Mouse (Mus musculus) E14TG2a.4 (cell line): Measurements from ENCODE around the gene Celsr3.
A peak's percentile ranks its signal among the peaks of the same experiment; 100 is the strongest.

ENCODE experiments used
- H3K27me3 ChIP-seq: 2 replicates; pipeline ENCODE4 v1.6.1; 2014; ENCODE audit warnings: low read length, control low read depth; ENCODE audit not compliant: insufficient read depth
- H3K36me3 ChIP-seq: 2 replicates; pipeline ENCODE4 v1.6.1; 2014; ENCODE audit warnings: low read length, control low read depth; ENCODE audit not compliant: insufficient read depth
- H3K4me1 ChIP-seq: replicated peaks from 2 replicates; pipeline ENCODE4 v1.6.1; 2014; ENCODE audit warnings: low read depth, low read length, control low read depth
- H3K4me3 ChIP-seq: replicated peaks from 2 replicates; pipeline ENCODE4 v1.5.1; 2014; ENCODE audit warnings: mild to moderate bottlenecking, low read length
- H3K9me3 ChIP-seq: 2 replicates; pipeline ENCODE4 v1.6.1; 2014; ENCODE audit warnings: low read length, control low read depth
- CTCF ChIP-seq: conservative IDR thresholded peaks from 2 replicates; pipeline ENCODE4 v1.5.1; 2014; ENCODE audit warnings: low read length
- NANOG ChIP-seq: IDR thresholded peaks from 2 replicates; pipeline ENCODE4 v1.6.1; 2014; ENCODE audit warnings: borderline replicate concordance, low read length, mixed read lengths
- POU5F1 ChIP-seq: IDR thresholded peaks from 2 replicates; pipeline ENCODE4 v1.6.1; 2014; ENCODE audit warnings: low read length, borderline replicate concordance

The Celsr3 gene

GRCm38 (mm10) chr9:108825820-108826699 lies at the start of gene Celsr3:
Gene Celsr3, plus strand, starts transcription at chr9:108826320.
- peaks cover 27% of the 10 kb centered on the region for H3K36me3 ChIP-seq
- peaks cover 42% of the 10 kb centered on the region for H3K4me1 ChIP-seq
- H3K9me3 ChIP-seq: no peaks in the 10 kb centered on the region
- no peak for TF ChIP-seq CTCF
- no peak for TF ChIP-seq POU5F1
- no peak for TF ChIP-seq NANOG
- peaks cover 60% of the 10 kb centered on the region for H3K27me3 ChIP-seq
- H3K4me3 ChIP-seq: peak within 1 kb of the TSS; percentile 80

DNA sequence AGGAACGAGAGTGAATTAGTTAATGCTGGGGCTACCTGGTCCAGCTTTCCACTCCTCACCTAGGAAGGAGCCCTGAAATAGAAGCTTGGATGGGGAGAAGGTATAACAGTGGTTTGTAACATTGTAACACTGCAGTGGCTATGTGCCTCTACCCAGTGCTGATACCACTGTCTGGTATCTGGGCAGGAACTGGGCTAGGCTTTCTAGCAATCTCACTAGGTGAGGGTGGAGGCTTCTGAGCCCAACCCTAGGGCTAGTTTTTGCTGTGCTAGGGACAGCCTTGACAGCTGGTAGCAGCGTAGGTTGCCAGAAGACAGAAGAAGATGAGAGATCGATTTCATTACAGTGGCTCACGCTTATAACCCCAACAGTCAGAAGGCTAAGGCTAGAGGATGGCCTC lies 49.5 kb upstream of the Celsr3 start:
- TF ChIP-seq NANOG (no peak), POU5F1 (no peak), CTCF (no peak)

DNA sequence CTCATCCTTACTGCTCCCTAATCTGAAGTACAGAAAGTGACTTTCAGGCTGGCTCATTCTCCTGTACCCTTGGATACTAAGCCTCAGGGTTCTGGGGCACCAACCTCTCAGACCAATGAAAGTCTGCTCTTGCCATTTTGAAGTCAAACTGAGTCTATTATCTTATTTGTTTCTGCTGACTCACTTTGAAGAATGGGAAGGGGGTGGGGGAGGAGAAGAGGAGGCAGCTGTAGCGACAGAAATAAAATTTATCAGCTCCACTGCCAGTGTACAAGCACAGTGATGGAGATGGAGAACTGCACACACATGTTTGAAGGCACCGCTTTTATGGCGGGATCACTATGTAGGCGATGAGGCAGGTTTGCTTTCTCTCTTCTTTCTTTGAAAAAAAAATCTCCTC lies 48.8 kb upstream of the Celsr3 start:
- H3K27me3 ChIP-seq: no peaks in the 10 kb centered on the region
- H3K4me1 ChIP-seq: peaks cover 28% of the 10 kb centered on the region
- no peaks in the 10 kb centered on the region for H3K9me3 ChIP-seq
- H3K4me3 ChIP-seq: no peak overlapping the region
- H3K36me3 ChIP-seq: no peaks in the 10 kb centered on the region
- no peak for TF ChIP-seq POU5F1
- TF ChIP-seq CTCF: no peak
- no peak for TF ChIP-seq NANOG

More for the DNA sequence above, 49.5 kb upstream of the Celsr3 start:
- Histone ChIP-seq H3K27me3 (0 out of 2 replicates have a peak, but pooled peaks cover 2% of the 10 kb centered on the region), H3K36me3 (no peaks in the 10 kb centered on the region), H3K4me1 (peaks cover 21% of the 10 kb centered on the region), H3K4me3 (no peak overlapping the region), H3K9me3 (no peaks in the 10 kb centered on the region)

DNA sequence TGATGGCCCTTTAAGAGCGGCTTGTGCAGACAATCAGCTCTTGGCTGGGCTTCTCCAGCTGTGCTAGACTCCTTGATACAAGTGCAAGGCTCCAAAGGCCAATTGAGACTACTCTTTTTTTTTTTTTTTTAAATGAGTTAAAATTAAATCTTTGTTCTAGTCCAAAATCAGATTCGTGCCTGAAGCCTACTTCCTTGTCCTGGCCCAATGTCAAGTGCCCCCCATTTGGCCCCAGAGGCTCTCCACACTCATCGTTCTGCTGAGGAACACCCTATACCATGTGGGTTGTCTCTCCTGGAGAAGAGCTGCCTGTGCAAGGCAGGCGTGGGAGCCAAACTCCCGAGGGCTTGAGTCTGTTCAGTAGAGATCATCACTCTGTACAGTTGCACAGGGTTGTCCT lies 45.2 kb upstream of the Celsr3 start:
- Histone ChIP-seq H3K36me3 (peaks cover 2% of the 10 kb centered on the region), H3K9me3 (no peaks in the 10 kb centered on the region), H3K27me3 (no peaks in the 10 kb centered on the region), H3K4me3 (no peak overlapping the region), H3K4me1 (peaks cover 55% of the 10 kb centered on the region)
- no peak for TF ChIP-seq NANOG
- TF ChIP-seq CTCF: no peak
- no peak for TF ChIP-seq POU5F1

DNA sequence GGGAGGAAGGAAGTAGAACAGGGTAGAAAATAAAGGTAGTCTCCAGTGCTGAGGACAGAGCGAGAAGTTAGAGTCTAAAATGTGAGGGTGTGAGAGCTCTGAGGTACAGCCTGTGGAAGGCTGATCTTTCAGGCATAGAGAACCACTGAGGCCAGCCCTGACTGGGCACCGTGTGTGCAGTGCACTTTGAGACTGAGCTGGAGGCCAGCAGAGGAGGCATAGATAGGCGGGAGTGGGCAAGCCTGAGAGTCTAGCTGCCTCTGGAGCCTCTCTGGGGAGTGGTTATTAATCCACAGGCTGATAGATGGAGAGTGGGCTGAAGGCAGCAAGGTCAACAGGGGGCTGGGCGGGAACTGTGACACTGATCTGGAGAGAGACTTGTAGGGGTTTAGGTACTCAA lies 44.2 kb upstream of the Celsr3 start:
- Histone ChIP-seq H3K4me1 (peaks cover 52% of the 10 kb centered on the region), H3K9me3 (no peaks in the 10 kb centered on the region), H3K4me3 (no peak overlapping the region), H3K27me3 (no peaks in the 10 kb centered on the region), H3K36me3 (peaks cover 9% of the 10 kb centered on the region)
- TF ChIP-seq POU5F1: no peak

- H3K4me3 ChIP-seq: peak overlapping the region; percentile 89
Observed at GRCm38 (mm10) chr9:108782836-108783547, 43.1 kb upstream of the Celsr3 start.

DNA sequence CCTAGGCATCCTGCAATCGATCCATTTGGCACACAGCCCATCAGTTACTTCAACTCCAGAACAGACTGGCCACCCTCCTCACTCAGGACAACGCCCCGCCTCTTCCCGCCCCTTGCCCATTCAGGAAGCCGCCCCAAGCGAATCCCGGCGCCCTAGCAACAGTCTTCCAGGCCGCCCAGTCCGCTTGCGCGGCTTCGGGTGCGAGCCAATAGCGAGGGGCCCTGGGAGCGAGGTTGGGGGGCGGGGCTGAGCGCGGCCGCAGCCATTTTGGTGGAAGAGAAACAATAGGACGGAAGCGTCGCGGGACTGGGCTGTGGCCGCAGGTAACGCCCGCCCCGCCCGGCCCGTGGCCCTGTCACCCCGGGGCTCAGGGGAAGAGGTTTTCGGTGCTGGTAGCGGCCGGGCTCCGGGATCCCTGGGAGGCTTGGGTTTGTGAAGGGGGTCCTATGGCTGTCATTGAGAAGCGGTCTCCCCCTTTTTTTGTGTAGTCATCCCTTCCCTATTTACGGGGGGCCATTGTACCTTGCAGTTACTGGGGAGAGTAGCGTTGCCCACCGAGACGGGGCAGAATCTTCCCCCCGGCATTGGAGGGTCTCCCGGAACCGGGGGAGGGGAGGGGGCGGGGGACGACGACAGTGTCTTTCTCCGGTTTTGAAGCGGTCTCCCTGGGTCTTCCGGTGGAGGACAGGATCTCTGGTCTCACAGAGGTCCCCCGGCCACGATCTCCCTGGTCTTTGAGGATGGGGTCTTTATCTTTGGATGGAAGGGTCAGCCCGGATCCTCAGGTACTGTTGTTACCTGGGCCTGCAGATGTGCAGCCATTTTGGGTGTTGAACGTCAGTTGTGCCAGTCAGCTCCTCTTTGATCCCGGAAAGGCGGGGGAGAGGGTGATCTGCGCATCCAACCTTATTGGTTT lies 42.3 kb upstream of the Celsr3 start, which contains the start of gene Ip6k2:
TSS of gene Ip6k2 (plus strand) at position 249 of the 916 bp plus-strand sequence.
- Histone ChIP-seq H3K4me1 (peaks cover 57% of the 10 kb centered on the region), H3K27me3 (no peaks in the 10 kb centered on the region), H3K9me3 (no peaks in the 10 kb centered on the region), H3K4me3 (peak within 1 kb of the TSS; percentile 89), H3K36me3 (peaks cover 25% of the 10 kb centered on the region)
- TF ChIP-seq CTCF: no peak
- TF ChIP-seq NANOG: no peak
- TF ChIP-seq POU5F1: no peak

More at GRCm38 (mm10) chr9:108782836-108783547, 43.1 kb upstream of the Celsr3 start:
- no peaks in the 10 kb centered on the region for H3K27me3 ChIP-seq
- H3K4me1 ChIP-seq: peaks cover 50% of the 10 kb centered on the region
- TF ChIP-seq POU5F1 (no peak), NANOG (no peak), CTCF (no peak)
- H3K9me3 ChIP-seq: no peaks in the 10 kb centered on the region
- H3K36me3 ChIP-seq: peaks cover 19% of the 10 kb centered on the region
